Mouse (Mus musculus) ES-Bruce4 (cell line): ENCODE measurements at regions not wholly inside any gene's neighbourhood (a gene's known extent, or its start where the extent isn't known, plus 50 kb on each side); places are given as distances from the start of the nearest gene placed in this dataset.
A peak's percentile ranks its signal among the peaks of the same experiment; 100 is the strongest.

Experiments
- CTCF ChIP-seq: IDR thresholded peaks from one replicate; pipeline ENCODE4 v1.8.1; 2011; ENCODE audit warnings: low read depth, low read length
- EP300 ChIP-seq: IDR thresholded peaks from 2 replicates; pipeline ENCODE4 v1.6.1; 2011; ENCODE audit warnings: low read depth, low read length; ENCODE audit not compliant: insufficient read depth
- POLR2A ChIP-seq: IDR thresholded peaks from one replicate; pipeline ENCODE4 v1.8.1; 2011; ENCODE audit warnings: low read length; ENCODE audit not compliant: insufficient read depth

DNA sequence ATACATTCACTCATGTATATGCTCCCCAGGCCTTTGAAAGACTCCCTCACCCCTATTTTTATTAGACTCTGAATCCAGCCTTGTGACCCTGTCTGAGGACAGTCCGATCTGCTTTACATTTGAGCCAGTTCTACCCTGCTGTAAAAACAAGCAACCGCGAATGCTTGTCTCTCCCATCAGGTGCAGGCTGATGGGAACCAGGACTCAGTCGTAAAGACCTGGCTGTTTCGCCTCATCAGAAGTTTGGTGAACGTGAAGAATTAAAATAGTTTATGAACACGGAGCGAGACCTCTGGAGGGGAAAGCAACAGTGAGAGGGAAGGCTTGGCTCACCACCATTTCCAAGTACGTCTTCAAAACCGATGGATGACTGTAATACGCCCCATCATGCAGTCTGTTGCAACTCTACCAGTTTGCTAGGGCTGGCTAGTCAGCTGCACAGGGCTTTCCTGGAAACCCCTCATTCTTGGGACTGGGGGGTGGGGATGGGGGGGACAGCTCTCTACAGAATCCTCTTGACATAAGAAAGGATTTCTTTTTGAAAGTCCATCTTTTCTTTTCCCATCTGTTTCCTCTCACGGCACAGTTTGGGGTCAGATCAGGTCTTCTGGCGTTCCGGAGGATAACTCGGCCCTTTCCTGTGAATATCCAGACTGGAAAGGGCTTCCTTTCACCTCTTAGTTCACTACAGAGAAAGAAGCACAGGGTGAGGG lies 366.8 kb upstream of the Jarid2 start:
- 0 out of 2 replicates have a peak, but pooled peaks have one; percentile 3 for TF ChIP-seq EP300
- no peak for TF ChIP-seq CTCF
- no peak for TF ChIP-seq POLR2A
